In genomic region chr6:121210149-121210925, GRCm38 (mm10) we compare ENCODE assay signal across 8 mouse cellular contexts. TPM values are rescaled to one million over a fixed set of nuclear protein-coding genes. Genes with fewer than 3 reads are reported as not detected.
DNase-seq lines count a peak whose midpoint lies in the region; ATAC-seq and TF ChIP-seq lines count a peak whose summit lies in the region.

Tuba8 (plus strand) TSS chr6:121210696.

- 3% methylated on average over 30 of the region's 30 CpGs for WGBS in cerebellum, adult 2 months
- WGBS in forebrain, postnatal 0 days, result 6% methylated on average over 30 of the region's 30 CpGs
- WGBS in liver, embryonic 16.5 days (ENCODE audit: insufficient replicate concordance), result 3% methylated on average over 30 of the region's 30 CpGs
- WGBS in neural tube, embryonic 11.5 days, result 5% methylated on average over 30 of the region's 30 CpGs

- TF ChIP-seq CTCF in ES-Bruce4 (IDR thresholded peaks at IDR 0.05; ENCODE audit: low read depth, low read length), result no peak
- TF ChIP-seq CTCF in cerebellum, adult 2 months (IDR thresholded peaks at IDR 0.05; ENCODE audit: borderline replicate concordance, insufficient read depth, low read depth, low read length), result no peak
- no peak for TF ChIP-seq CTCF in forebrain, postnatal 0 days (IDR thresholded peaks at IDR 0.05; ENCODE audit: low read depth)

- H3K9ac ChIP-seq in ES-Bruce4 (ENCODE audit: low read depth, poor library complexity, severe bottlenecking), result peak within 1 kb of the TSS; percentile 37; the same call in 1 of the 2 replicates
- peak within 1 kb of the TSS; percentile 48 for H3K9ac ChIP-seq in forebrain, postnatal 0 days
- H3K9ac ChIP-seq in liver, embryonic 16.5 days (ENCODE audit: low read depth, low read length), result peak within 1 kb of the TSS; percentile 15; the same call in 1 of the 2 replicates
- H3K9ac ChIP-seq in neural tube, embryonic 11.5 days (ENCODE audit: low read length), result peak within 1 kb of the TSS; percentile 42

- ATAC-seq in forebrain, postnatal 0 days, result peak; percentile 86
- peak; percentile 74 for ATAC-seq in liver, embryonic 16.5 days (ENCODE audit: low read depth)
- ATAC-seq in neural tube, embryonic 11.5 days (ENCODE audit: insufficient read depth, low FRiP score, low TSS enrichment), result peak; percentile 67

- no peaks in the 10 kb centered on the region for H3K36me3 ChIP-seq in ES-Bruce4 (ENCODE audit: control insufficient read depth, insufficient read depth, low read length, poor library complexity, severe bottlenecking)
- no peaks in the 10 kb centered on the region for H3K36me3 ChIP-seq in forebrain, postnatal 0 days (ENCODE audit: insufficient read depth)
- no peaks in the 10 kb centered on the region for H3K36me3 ChIP-seq in liver, embryonic 16.5 days (ENCODE audit: control insufficient read depth, insufficient read depth)
- H3K36me3 ChIP-seq in neural tube, embryonic 11.5 days (ENCODE audit: control insufficient read depth, insufficient read depth, low read length), result no peaks in the 10 kb centered on the region

- DNase-seq in cerebellum, adult 2 months, result peak; percentile 63 to 65
- peak; percentile 16 for DNase-seq in forebrain, postnatal 0 days
- DNase-seq in heart, postnatal 25 days (ENCODE audit: low spot score), result peak; percentile 48
- peak; percentile 51 to 67 for DNase-seq in kidney, postnatal 4 days
- DNase-seq in neural tube, embryonic 11.5 days (ENCODE audit: low spot score), result peak; percentile 38
- peak; percentile 52 for DNase-seq in testis, postnatal 10 days (ENCODE audit: low spot score)

- peaks cover 4% of the 10 kb centered on the region for H3K4me1 ChIP-seq in ES-Bruce4 (ENCODE audit: control insufficient read depth, insufficient read depth, low read length)
- no peaks in the 10 kb centered on the region for H3K4me1 ChIP-seq in cerebellum, adult 2 months (ENCODE audit: control insufficient read depth, insufficient read depth, low read length)
- H3K4me1 ChIP-seq in forebrain, postnatal 0 days (ENCODE audit: insufficient read depth), result no peaks in the 10 kb centered on the region
- H3K4me1 ChIP-seq in liver, embryonic 16.5 days (ENCODE audit: control insufficient read depth, low read depth, low read length), result peaks cover 7% of the 10 kb centered on the region
- peaks cover 12% of the 10 kb centered on the region for H3K4me1 ChIP-seq in neural tube, embryonic 11.5 days (ENCODE audit: control insufficient read depth, insufficient read depth, low read length)

- no peaks in the 10 kb centered on the region for H3K9me3 ChIP-seq in ES-Bruce4 (replicated peaks; ENCODE audit: control insufficient read depth, insufficient read depth, low read length, poor library complexity, severe bottlenecking)
- H3K9me3 ChIP-seq in forebrain, postnatal 0 days (ENCODE audit: low read length), result no peaks in the 10 kb centered on the region
- no peaks in the 10 kb centered on the region for H3K9me3 ChIP-seq in liver, embryonic 16.5 days (replicated peaks; ENCODE audit: control insufficient read depth, low read length)
- no peaks in the 10 kb centered on the region for H3K9me3 ChIP-seq in neural tube, embryonic 11.5 days (ENCODE audit: control insufficient read depth, low read length)

- TF ChIP-seq POLR2A in ES-Bruce4 (IDR thresholded peaks at IDR 0.05; ENCODE audit: insufficient read depth, low read length), result no peak
- TF ChIP-seq POLR2A in cerebellum, adult 2 months (IDR thresholded peaks at IDR 0.05; ENCODE audit: borderline replicate concordance, insufficient read depth, low read length), result no peak

- peak within 1 kb of the TSS; percentile 53 for H3K4me3 ChIP-seq in ES-Bruce4 (ENCODE audit: low read depth, low read length)
- peak within 1 kb of the TSS; percentile 54 for H3K4me3 ChIP-seq in cerebellum, adult 2 months (replicated peaks; ENCODE audit: insufficient read depth, low read depth, low read length)
- H3K4me3 ChIP-seq in forebrain, postnatal 0 days (ENCODE audit: low read depth, low read length), result peak within 1 kb of the TSS; percentile 42
- peak within 1 kb of the TSS; percentile 56 for H3K4me3 ChIP-seq in liver, embryonic 16.5 days (ENCODE audit: low read depth, low read length)
- H3K4me3 ChIP-seq in neural tube, embryonic 11.5 days (ENCODE audit: low read depth, low read length), result peak within 1 kb of the TSS; percentile 39

- no peak for TF ChIP-seq EP300 in ES-Bruce4 (IDR thresholded peaks at IDR 0.05; ENCODE audit: insufficient read depth, low read depth, low read length)

- H3K27ac ChIP-seq in ES-Bruce4 (ENCODE audit: insufficient read depth, low read length), result no peak within 1 kb of the TSS
- H3K27ac ChIP-seq in cerebellum, adult 2 months (ENCODE audit: insufficient read depth, low read length), result no peak within 1 kb of the TSS
- H3K27ac ChIP-seq in forebrain, postnatal 0 days (ENCODE audit: low read depth, low read length), result no peak within 1 kb of the TSS
- H3K27ac ChIP-seq in liver, embryonic 16.5 days (ENCODE audit: low read length), result no peak within 1 kb of the TSS
- H3K27ac ChIP-seq in neural tube, embryonic 11.5 days (ENCODE audit: low read depth, low read length), result no peak within 1 kb of the TSS

- H3K4me2 ChIP-seq in forebrain, postnatal 0 days (ENCODE audit: low read depth), result peak within 1 kb of the TSS; percentile 96
- H3K4me2 ChIP-seq in liver, embryonic 16.5 days (ENCODE audit: low read depth, low read length), result peak within 1 kb of the TSS; percentile 59
- H3K4me2 ChIP-seq in neural tube, embryonic 11.5 days (ENCODE audit: low read depth), result peak within 1 kb of the TSS; percentile 73

- intact Hi-C loops in heart, postnatal 25 days (cut with DNase I), result no loop called here

- H3K27me3 ChIP-seq in ES-Bruce4 (ENCODE audit: control insufficient read depth, insufficient read depth, low read length, poor library complexity, severe bottlenecking), result no peaks in the 10 kb centered on the region
- H3K27me3 ChIP-seq in cerebellum, adult 2 months (ENCODE audit: control insufficient read depth, insufficient read depth, low read length), result no peaks in the 10 kb centered on the region
- H3K27me3 ChIP-seq in forebrain, postnatal 0 days (ENCODE audit: insufficient read depth, low read length), result peaks cover 3% of the 10 kb centered on the region; the same call in 1 of the 2 replicates
- H3K27me3 ChIP-seq in liver, embryonic 16.5 days (ENCODE audit: control insufficient read depth, insufficient read depth, low read depth, low read length), result peaks cover 19% of the 10 kb centered on the region
- peaks cover 30% of the 10 kb centered on the region for H3K27me3 ChIP-seq in neural tube, embryonic 11.5 days (ENCODE audit: control insufficient read depth, insufficient read depth, low read length)

RNA-seq across cellular contexts. Expression of gene Tuba8, which starts in this region (rescaled TPM):
- polyA plus RNA-seq in ES-Bruce4 (2011; ENCODE audit: insufficient read depth, insufficient read length, low read depth, missing spikeins), result 1.2 and 2.3 TPM in 2 replicates
- polyA plus RNA-seq in cerebellum, adult 2 months (2012; rRNA removed), result 19.9 and 21.5 TPM in 2 replicates
- total RNA-seq in forebrain, postnatal 0 days (2014; rRNA removed), result 0.31 and 0.86 TPM in 2 replicates
- 1.1 and 1.2 TPM in 2 replicates for polyA plus RNA-seq in forebrain, postnatal 0 days (2015; fragmentation: Nextera tagmentation; extraction: Ambion mirVana)
- total RNA-seq in heart, postnatal 25 days (2021), result 100 to 1,000 TPM; 162 to 166 TPM
- 5.3 and 6.2 TPM in 2 replicates for polyA plus RNA-seq in liver, embryonic 16.5 days (2015; fragmentation: Nextera tagmentation; extraction: Ambion mirVana)
- 0.31 and 0.49 TPM in 2 replicates for polyA plus RNA-seq in neural tube, embryonic 11.5 days (2014; fragmentation: Nextera tagmentation; extraction: Ambion mirVana)

Comparison
In these comparisons a context has a peak if more than half of its experiments do, and no peak if none do; other contexts are left out.
1. RNA of gene Tuba8 (total RNA-seq): 162 to 166 TPM in heart, postnatal 25 days; 0.31 to 0.86 TPM in forebrain, postnatal 0 days; every median in the first group is over 10 times any median in the second.
2. Peak in DNase-seq, ATAC-seq, H3K4me3 ChIP-seq, H3K9ac ChIP-seq and H3K4me2 ChIP-seq in neural tube, embryonic 11.5 days; RNA of the gene not detected or under 1 TPM.
3. Peak in every context shown above with its lines, with median percentiles within 50 percentile points of each other: H3K4me3 ChIP-seq, H3K9ac ChIP-seq, DNase-seq, ATAC-seq and H3K4me2 ChIP-seq.